Mouse (Mus musculus) kidney, postnatal 36 days (tissue): ENCODE results near the gene Slc8b1.

Experiments used
- DNase-seq, 2 experiments: peaks; one replicate each; pipeline ENCODE4 v3.0.0; 2021 to 2022; ENCODE audit warnings: mixed read lengths in 2 of 2

The Slc8b1 gene

DNA sequence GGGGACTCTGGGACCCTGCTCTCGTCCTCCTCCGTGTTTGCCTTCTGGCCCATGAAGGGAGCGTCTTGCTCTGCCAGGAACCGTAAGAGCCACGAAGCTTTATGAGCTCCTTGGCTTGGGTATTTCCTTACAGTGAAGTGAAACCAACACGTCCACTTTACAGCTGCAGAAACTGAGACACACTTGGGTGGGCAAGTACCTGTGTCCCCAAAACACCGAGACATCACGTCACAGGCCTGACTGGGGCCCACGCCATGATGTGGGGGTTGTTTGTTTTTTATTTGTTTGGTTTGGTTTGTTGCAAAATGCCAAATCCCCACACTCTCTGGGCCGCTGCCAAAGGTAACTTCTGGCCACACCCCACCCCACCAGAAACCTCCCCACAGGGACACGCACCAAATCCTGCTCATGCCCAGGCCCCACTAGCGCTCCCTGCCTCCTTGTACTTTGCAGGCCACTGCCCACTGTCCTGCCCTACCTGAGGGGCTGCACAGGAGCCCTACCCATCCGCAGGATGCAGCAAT is 15.2 kb upstream of the Slc8b1 start:
- DNase-seq, result no peak

DNA sequence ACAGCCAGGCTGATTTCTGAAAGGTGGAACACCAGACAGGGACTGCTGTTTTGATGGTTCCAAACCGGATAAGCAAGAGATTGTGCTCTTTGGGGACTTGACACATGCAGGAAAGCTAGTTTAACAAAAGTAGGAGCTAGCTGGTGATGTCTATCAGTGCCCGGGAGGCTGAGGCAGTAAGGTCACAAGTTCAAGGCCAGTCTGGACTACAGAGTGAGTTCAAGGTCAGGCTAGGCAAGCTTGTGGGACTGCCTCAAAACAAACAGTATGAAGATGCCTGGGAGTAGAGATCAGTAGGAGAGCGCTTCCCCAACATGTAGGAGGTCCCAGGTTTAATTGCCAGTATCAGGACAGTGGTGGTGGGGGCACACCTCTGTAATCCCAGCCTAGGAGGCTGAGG is 13.9 kb upstream of the Slc8b1 start:
- DNase-seq, result no peak

DNA sequence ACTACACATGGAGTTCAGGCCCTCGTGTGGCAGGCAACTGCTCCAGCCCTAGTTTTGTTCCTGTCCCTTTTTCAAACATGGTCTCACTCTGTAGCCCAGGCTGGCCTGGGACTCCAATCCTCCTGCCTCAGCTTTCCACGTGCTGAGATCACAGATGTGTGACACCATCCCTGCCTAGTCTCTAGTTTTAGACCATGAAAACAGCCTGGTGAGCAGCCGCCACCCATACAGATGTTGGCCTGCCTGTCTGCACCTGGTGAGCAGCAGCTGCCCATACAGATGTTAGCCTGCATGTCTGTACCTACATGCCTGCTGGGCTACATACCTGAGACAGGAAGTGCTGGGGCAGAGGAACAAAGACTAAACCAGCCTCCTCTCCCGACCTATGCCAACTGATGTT is 11.8 kb upstream of the Slc8b1 start:
- no peak for DNase-seq

DNA sequence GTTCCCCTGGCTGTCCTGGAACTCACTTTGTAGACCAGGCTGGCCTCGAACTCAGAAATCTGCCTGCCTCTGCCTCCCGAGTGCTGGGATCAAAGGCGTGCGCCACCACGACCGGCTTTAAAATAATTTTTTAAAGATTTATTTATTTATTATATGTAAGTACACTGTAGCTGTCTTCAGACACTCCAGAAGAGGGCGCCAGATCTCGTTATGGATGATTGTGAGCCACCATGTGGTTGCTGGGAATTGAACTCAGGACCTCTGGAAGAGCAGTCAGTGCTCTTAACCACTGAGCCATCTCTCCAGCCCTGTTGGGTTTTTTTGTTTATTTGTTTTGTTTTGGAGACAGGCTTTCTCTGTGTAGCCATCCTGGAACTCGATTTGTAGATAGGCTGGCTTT is 10.4 kb upstream of the Slc8b1 start:
- DNase-seq, result peak in 1 of 2 experiments; percentile 27

DNA sequence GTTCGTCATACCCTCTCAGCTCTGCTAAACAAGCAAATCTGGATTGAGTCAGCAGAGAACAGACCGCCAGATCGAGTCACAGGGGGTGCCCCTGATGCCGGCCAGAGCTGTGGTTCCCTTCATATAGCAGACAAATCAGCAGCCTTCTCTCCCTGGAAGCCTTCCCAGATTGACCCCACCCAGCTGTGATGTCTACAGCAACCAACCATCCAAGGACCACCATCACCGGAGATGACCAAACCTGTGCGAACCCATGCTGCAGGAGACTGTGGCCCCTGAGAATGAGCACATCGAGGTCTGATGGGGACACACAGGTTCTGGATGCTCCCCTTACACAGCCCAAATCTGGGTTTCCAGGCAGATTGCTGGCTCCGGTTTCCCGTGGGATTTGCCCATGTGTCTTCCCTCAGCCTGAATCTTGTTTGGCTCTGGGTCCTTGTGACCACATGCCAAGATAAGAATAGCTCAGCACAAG is 8.8 kb upstream of the Slc8b1 start:
- DNase-seq, result no peak

DNA sequence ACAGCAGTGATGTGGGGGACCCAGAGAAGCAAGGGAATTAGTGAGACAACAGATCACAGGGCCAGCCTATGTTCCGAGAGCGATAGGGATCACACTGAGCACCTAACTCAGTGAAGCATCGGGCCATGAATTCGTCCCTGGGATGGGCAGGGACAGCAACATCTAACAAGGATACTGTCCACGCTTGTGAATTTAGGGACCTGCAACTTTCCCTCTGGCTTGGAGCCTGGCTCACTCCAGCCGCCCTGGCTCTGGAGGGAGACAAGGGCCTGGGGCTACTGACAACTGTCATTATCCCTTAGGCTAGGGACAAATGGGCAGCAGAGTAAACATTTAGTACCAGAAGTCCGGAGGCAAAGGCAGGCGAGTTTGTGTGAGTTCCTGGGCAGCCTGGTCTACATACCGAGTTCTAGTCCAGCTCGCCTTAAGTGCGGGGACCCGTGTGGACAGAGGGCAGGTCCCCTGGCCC is 8.3 kb upstream of the Slc8b1 start:
- DNase-seq, result peak in 1 of 2 experiments; percentile 16

DNA sequence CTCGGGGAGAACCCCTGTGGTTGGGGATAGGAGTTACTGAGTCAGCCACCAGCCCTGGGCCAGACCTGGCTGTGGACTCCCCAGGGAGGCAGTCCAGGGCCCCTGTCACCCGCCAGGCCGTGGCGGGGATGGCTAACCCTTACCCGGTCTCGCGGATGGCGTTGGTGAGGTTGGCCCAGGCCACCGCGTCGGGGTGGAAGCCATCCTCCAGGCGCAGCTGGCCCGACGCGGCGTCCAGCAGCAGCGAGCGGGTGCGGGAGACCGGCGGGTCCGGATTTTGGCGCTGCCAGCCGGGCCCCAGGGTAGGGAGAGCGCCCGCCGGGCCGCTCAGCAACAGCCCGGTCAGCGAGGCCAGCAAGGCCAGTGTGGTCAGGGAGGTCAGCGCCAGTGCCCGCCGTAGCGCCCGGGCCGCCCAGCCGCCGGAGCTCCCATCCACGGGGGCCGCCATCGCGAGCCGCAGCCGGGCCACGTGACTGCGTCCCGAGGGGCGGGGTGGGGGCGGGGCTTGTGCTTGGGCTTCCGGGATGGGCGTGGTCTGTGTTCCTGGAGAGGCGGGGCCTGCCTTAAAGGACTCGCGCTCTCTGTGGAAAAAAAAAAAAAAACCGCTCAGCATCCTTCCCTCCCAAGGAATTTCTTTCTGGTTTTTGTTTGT is 7.7 kb upstream of the Slc8b1 start, which contains the start of gene Plbd2:
Plbd2 (minus strand) TSS at position 482 of the 652 bp plus-strand sequence.
- peak; percentile 83 to 93 for DNase-seq

DNA sequence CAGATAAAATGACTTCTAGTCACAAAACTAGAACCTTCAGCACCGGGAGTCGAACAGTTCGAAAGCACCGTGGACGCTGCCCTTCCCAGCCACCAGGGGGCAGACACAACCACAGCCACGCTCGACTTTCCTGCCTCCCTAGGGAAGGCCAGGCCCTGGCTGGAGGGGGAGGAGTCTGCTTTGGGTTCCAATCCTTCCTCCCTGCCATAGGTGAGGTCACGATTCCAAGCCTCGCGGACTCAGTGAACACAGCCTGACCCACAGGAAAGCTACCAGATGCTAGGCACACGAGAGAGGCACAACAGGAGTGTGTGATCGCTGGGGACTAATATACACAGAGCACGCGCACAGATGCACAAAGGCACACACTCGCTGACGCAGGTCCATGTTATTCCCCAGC is 5.6 kb upstream of the Slc8b1 start:
- DNase-seq, result peak; percentile 83 to 90

DNA sequence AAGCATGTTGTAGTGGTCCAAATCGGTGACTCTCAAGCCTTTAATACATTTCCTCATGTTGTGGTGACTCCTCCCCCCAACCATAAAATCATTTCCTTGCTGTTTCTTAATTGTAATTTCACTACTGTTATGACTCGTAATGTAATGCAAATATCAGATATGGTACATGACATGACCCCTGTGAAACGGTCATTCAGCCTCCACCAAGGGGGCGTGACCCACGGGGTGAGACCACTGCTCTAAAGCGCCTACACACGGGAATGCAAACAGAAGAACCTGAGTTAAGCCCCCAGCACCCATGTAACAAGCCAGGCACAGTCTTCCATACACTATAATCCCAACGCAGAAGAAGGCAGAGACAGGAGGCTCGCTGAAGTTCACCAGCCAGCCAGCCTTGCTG is 5.2 kb upstream of the Slc8b1 start:
- DNase-seq, result no peak

DNA sequence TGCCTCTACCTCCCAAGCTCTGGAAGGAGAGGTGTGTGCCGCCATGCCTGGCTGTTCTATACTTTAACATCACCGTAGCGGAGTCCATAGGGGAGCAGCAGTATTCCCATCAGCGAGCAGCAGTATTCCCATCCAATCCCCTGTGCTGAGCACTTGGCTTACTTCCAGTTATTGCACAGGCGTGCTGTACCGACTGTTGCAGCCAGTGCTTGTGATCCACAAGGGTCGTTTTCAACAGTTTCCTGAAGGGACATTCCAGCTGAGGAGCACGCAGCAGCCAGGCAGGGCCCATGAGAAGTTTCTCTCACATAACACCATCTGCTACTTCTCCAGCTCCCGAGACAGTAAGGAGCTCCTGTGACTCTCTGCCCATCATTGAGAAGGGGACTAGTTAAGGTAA is 4.5 kb upstream of the Slc8b1 start:
- no peak for DNase-seq

DNA sequence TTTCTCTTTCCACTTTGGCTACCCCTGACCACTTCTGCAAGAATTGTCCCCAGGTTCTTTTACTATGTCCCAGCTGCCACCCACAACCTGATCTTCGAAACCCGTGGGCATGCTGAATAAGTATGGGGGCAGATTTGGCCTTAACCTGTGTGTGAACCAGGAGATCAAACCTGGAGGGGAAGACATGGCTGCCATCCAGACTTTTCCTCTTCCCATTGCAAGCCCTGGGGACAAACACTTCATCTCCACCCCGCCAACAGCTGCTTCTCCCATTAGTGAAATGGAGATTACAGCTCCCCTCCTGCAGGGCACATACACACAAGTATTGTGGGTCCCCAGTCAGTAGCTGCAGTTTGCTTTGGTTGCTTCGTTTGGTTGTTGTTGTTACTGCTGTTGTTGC is 3.7 kb upstream of the Slc8b1 start:
- DNase-seq, result no peak

DNA sequence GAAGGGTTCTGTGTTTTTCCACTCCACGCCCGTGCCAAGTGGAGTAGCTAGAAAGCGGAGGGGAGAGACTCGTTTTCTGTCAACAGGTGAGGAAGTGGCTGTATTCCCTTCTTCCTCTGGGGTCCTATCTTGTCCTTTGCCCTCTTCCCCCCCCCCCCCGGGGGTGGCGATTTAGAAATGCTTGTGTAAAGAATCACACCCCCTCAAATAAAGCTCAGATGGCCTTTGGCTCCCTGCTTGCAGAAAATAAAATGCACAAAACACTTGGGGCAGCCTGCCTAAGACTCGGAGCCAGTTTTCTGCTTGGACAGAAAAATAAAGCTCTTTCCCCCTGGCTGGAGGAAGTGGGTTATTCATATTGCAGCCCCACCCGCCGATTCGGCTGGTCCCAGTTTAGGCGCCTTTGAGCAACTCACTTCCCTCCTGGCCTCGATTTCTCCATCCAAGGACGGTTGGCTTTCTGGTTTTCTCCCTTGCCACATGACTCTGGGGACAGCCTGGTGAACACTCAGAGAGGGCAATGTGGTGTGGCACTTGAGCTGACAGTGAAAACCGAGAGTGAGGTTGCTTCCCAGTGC is 764 bp downstream of the Slc8b1 start:
- peak in 1 of 2 experiments; percentile 44 for DNase-seq

DNA sequence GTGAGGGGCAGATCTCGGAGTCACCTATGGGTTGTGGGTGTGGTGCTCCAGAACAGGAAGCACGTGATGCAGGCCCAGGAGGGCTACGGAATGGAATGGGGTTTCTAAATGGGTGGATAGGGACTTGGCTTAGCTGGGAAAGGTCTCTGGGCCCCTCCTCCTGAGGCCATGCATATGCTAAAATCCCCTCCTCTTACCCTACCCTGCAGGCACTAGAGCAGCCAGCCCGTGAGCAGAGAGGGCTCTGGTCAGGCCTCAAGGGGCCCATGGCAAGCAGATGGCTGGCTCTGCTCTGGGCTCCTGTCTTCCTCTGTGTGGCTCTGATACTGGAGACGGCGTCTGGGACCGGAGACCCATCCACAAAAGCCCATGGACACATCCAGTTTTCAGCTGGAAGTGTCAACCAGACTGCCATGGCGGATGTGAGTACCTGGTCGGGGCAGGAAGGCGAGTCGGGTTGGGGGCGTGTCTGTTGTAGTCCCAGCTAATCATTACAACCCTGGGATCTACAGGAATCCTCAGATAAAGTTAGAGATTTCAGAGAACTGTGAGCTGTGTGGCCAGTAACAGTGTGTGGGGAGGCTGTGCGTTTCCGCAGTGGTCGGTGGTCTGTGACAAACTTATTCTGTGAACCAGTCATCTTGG is 2.1 kb downstream of the Slc8b1 start:
- peak in 1 of 2 experiments; percentile 47 for DNase-seq

DNA sequence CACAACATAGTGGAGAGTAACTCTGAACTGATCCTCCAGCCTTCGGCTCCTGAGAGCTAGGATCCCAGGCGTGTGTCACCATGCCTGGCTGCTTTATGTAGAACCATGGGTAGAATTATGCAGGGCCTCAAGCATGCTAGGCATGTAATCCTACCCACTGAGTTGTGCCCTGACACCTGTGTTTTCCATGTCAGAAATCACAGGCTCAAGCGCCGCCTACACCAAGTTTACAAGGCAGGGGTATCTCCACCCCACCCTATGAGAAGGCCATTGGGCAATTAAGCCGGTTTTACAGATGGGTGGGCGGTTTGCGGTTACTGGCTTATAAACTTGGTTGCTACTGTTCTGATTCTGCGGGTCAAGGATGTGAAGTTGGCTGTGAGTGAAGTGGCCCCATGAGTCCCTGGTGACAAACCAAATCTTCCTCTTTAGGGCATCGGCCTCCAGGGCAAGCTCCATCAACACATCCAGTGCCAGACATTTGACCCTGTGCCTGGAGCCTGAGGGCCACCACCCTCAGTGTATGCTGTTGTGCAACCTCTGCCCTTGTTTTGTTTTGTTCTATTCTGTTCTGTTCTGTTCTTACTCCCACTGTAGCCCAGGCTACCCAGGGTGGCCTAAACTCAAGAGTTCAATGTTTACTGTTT is 3.2 kb downstream of the Slc8b1 start:
- peak in 1 of 2 experiments; percentile 32 for DNase-seq

DNA sequence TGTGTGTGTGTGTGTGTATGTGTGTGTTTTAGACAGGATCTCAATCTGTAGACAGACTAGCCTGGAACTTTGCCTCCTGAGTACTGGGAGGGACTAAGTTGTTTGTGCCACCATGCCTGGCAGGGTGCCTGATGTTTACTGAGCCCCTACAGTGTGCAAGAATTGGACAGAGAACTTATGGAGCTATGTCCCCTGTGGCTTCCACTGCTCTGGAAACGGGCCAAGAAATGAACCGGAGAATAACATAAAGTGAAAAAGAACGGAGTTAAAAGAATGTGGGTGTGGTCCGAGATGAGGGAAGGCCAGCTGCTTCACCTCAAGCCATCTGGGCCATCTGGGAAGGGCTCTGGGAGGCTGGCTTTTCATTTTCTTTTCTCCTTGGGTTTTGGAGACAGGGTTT is 3.8 kb downstream of the Slc8b1 start:
- peak; percentile 58 to 69 for DNase-seq

DNA sequence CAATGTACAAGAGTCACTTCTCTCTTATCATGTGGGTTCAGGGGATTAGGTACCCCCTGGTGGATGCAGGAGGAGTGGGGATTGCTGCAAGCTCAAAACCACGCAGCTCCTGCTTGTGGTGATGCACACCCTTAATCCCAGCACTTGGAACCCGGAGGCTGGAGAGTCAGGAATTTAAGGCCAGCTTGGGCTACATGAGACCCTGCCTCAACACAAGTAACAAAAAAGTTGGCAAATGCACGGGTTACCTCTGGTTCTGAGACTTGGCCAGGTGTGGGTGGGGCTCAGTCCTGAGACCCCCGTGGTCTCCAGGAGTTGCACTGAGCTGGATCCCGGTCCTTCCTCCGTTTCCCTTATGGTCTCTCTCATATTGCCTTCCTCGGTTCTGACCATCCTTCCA is 4.5 kb downstream of the Slc8b1 start:
- no peak for DNase-seq

DNA sequence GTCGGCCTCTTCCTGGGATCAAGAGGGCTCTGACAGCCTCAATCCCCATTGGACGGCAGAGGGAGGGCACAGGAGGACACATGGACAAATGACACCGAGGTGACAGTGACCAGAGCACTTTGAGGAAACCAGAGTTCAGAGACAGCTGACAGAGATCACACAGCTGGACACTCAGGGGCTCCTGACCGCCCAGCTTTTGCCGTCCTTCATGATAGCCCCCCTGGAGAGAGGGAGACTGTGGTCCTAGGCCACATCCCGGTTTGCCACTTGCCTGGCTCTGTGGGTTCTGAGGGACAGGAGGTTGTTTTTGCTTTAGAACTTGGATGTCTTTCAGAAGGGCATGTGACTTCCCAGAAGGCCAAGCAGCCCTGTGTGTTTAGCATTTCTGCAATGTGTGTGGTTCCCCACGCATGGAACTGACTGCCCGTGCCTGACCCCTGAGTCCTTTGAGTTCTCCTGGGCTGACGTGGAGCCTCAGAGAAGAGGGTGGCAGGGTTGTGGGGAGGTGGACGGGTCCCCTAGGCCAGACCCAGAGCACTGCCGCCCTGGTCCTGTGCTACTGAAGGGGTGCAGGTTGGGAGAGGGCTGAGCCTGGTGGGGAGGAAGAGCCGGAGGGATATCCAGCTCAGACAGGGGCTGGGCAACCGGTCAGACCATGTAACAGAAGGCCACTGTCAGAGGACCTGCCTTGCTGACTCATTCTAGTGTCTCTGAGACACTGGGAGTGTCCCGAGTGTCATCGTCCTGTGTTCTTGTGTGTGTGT is 5.4 kb downstream of the Slc8b1 start:
- DNase-seq, result peak; percentile 73 to 85

DNA sequence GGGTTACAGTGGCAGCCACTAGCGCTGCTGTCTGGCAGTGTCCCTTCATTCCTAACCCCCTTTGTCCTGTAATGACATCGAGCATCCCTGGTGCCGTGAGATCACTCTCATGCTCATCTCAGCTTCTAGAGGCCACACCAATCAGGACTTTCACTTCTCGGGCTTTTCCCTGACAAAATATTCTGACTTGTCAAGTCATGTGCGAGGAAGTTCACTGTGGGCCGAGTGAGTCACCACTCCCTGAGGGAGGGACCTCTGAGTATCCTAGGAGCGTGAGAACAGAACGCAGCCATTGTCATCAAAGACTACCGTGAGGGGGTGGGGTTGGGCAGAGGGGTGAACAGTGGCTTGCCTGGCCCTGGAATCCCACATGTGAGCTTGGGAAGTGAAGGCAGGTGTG is 6.6 kb downstream of the Slc8b1 start:
- peak; percentile 47 to 53 for DNase-seq

DNA sequence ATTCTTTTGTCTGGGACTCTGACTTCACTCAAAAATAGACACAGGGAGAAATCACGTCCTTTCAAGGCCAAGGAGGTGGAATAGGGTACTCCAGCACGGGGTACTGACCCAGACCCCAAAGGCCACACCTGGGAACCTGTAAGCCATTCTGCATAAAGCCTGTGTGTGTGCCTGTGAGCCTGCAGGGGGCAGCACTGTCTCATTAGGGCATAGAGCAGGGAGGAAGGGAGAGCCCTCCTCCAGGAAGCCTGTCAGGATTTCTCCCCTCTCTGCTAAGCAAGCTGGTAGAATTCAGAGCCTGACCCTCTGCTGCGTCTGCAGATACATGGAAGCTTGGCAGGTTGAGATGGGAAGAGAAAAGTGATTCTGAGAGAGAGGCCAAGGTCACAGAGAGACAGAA is 11.7 kb downstream of the Slc8b1 start:
- peak; percentile 56 to 83 for DNase-seq

DNA sequence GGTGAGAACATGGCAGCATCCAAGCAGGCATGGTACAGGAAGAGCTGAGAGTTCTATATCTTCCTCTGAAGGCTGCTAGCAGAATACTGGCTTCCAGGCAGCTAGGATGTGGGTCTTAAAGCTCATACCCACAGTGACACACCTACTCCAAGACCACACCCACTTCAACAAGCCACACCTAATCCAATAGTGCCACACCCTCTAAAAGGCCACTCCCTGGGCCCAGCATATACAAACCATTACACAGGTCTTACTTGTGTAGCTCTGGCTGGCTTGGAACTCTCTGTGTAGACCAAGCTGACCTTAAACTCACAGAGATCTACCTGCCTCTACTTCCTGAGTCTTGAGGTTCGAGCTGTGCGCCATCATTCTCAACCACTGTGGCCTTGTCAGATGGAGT is 13.8 kb downstream of the Slc8b1 start:
- no peak for DNase-seq

DNA sequence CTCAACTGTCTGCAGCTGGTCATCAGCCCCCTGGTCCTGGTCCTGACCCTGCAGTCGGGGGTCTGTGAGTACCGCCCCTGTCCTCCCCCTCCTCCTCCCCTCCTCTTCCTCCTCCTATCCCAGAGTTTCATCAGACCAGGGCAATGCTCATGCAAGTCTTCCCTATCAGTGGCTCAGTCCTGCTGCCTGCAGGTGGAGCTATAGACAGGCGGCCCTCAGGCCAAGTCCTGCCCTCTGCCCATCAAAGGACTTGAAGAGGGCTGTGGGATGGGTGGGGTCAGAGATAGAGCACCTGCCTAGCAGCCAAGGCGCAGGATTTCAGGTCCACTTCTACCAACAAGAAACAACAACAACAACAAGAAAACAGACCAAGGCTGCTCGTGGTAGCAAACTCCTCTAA is 14.8 kb downstream of the Slc8b1 start:
- DNase-seq, result peak in 1 of 2 experiments; percentile 44

DNA sequence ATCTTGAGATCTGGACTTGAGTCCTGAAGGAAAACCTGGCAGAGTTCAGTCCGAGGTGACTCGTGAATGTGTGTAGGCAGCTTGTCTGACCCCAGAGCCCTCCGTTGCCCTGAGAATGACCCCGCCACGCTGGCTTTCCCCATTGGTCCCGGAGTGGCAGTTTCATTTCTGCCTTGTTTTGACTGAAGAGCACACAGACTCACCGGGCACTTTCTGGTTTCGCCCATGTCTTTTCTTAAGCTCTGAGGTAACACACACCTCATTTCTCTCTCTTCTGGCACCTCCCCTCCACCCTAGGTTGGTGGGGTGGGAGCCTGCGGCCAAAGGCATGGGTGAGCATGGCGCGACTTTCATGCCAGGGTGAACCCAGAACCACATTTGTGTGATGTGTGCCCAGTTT is 15.3 kb downstream of the Slc8b1 start:
- DNase-seq, result no peak
